Mouse (Mus musculus): ENCODE results near the gene Klrb1a. TPM values are rescaled to one million over a fixed set of nuclear protein-coding genes. Genes with fewer than 3 reads are reported as not detected.

Klrb1a gene
- polyA plus RNA-seq, 2 experiments: not detected

- Histone ChIP-seq H3K9ac (ENCODE audit: low read depth, low read length, severe bottlenecking) (no peak overlapping the region), H3K27ac (replicated peaks; ENCODE audit: low read depth, low read length) (no peak overlapping the region), H3K36me3 (ENCODE audit: control insufficient read depth, insufficient read depth, low read length) (no peaks in the 10 kb centered on the region), H3K27me3 (ENCODE audit: control insufficient read depth, insufficient read depth, low read length) (no peaks in the 10 kb centered on the region), H3K9me3 (ENCODE audit: control insufficient read depth, low read length) (no peaks in the 10 kb centered on the region), H3K4me1 (ENCODE audit: control insufficient read depth, insufficient read depth, low read length) (no peaks in the 10 kb centered on the region), H3K4me2 (replicated peaks; ENCODE audit: low read depth, low read length, severe bottlenecking) (no peak overlapping the region), H3K4me3 (replicated peaks; ENCODE audit: low read length) (no peak overlapping the region)
- WGBS: 82% methylated on average over 2 of the region's 2 CpGs
- ATAC-seq (ENCODE audit: low FRiP score, low read depth) (no peak), DNase-seq (ENCODE audit: low spot score) (no peak)
- no peak for TF ChIP-seq POLR2A (IDR thresholded peaks at IDR 0.05; ENCODE audit: borderline replicate concordance, extremely low read depth, insufficient read depth, insufficient read length)
Observed at GRCm38 (mm10) chr6:128622733-128623132, 600 bp downstream of the Klrb1a start.

- Histone ChIP-seq H3K9ac (ENCODE audit: low read depth, low read length, severe bottlenecking) (no peak overlapping the region), H3K27me3 (ENCODE audit: control insufficient read depth, insufficient read depth, low read length) (no peaks in the 10 kb centered on the region), H3K27ac (replicated peaks; ENCODE audit: low read depth, low read length) (no peak overlapping the region), H3K4me2 (replicated peaks; ENCODE audit: low read depth, low read length, severe bottlenecking) (no peak overlapping the region), H3K4me1 (ENCODE audit: control insufficient read depth, insufficient read depth, low read length) (no peaks in the 10 kb centered on the region), H3K4me3 (replicated peaks; ENCODE audit: low read length) (no peak overlapping the region), H3K9me3 (ENCODE audit: control insufficient read depth, low read length) (no peaks in the 10 kb centered on the region), H3K36me3 (ENCODE audit: control insufficient read depth, insufficient read depth, low read length) (no peaks in the 10 kb centered on the region)
- WGBS: 63% methylated on average over 9 of the region's 9 CpGs
- ATAC-seq (ENCODE audit: low FRiP score, low read depth) (no peak), DNase-seq (ENCODE audit: low spot score) (no peak)
- TF ChIP-seq POLR2A (IDR thresholded peaks at IDR 0.05; ENCODE audit: borderline replicate concordance, extremely low read depth, insufficient read depth, insufficient read length): no peak
Observed at GRCm38 (mm10) chr6:128606350-128606749, 17.0 kb downstream of the Klrb1a start.

- ATAC-seq (ENCODE audit: low FRiP score, low read depth) (no peak), DNase-seq (ENCODE audit: low spot score) (no peak)
- no peak overlapping the region for H3K27ac ChIP-seq (replicated peaks; ENCODE audit: low read depth, low read length)
- no peak overlapping the region for H3K9ac ChIP-seq (ENCODE audit: low read depth, low read length, severe bottlenecking)
- H3K9me3 ChIP-seq (ENCODE audit: control insufficient read depth, low read length): no peaks in the 10 kb centered on the region
- no peak overlapping the region for H3K4me3 ChIP-seq (replicated peaks; ENCODE audit: low read length)
- TF ChIP-seq POLR2A (IDR thresholded peaks at IDR 0.05; ENCODE audit: borderline replicate concordance, extremely low read depth, insufficient read depth, insufficient read length): no peak
- no peaks in the 10 kb centered on the region for H3K36me3 ChIP-seq (ENCODE audit: control insufficient read depth, insufficient read depth, low read length)
- no peaks in the 10 kb centered on the region for H3K27me3 ChIP-seq (ENCODE audit: control insufficient read depth, insufficient read depth, low read length)
- 38% methylated on average over 5 of the region's 5 CpGs for WGBS
- H3K4me1 ChIP-seq (ENCODE audit: control insufficient read depth, insufficient read depth, low read length): no peaks in the 10 kb centered on the region
- H3K4me2 ChIP-seq (replicated peaks; ENCODE audit: low read depth, low read length, severe bottlenecking): no peak overlapping the region
Observed at GRCm38 (mm10) chr6:128604512-128604911, 18.8 kb downstream of the Klrb1a start.

- H3K4me3 ChIP-seq (replicated peaks; ENCODE audit: low read length): no peak overlapping the region
- H3K9me3 ChIP-seq (ENCODE audit: control insufficient read depth, low read length): no peaks in the 10 kb centered on the region
- no peak overlapping the region for H3K27ac ChIP-seq (replicated peaks; ENCODE audit: low read depth, low read length)
- ATAC-seq (ENCODE audit: low FRiP score, low read depth): no peak
- 67% methylated on average over 10 of the region's 10 CpGs for WGBS
- H3K36me3 ChIP-seq (ENCODE audit: control insufficient read depth, insufficient read depth, low read length): no peaks in the 10 kb centered on the region
- no peaks in the 10 kb centered on the region for H3K4me1 ChIP-seq (ENCODE audit: control insufficient read depth, insufficient read depth, low read length)
- H3K27me3 ChIP-seq (ENCODE audit: control insufficient read depth, insufficient read depth, low read length): no peaks in the 10 kb centered on the region
- TF ChIP-seq POLR2A (IDR thresholded peaks at IDR 0.05; ENCODE audit: borderline replicate concordance, extremely low read depth, insufficient read depth, insufficient read length): no peak
- no peak overlapping the region for H3K9ac ChIP-seq (ENCODE audit: low read depth, low read length, severe bottlenecking)
- DNase-seq (ENCODE audit: low spot score): no peak
- no peak overlapping the region for H3K4me2 ChIP-seq (replicated peaks; ENCODE audit: low read depth, low read length, severe bottlenecking)
Observed at GRCm38 (mm10) chr6:128602463-128603201, 20.7 kb downstream of the Klrb1a start.

- Histone ChIP-seq H3K4me2 (replicated peaks; ENCODE audit: low read depth, low read length, severe bottlenecking) (no peak overlapping the region), H3K27ac (replicated peaks; ENCODE audit: low read depth, low read length) (no peak overlapping the region), H3K4me3 (replicated peaks; ENCODE audit: low read length) (no peak overlapping the region), H3K27me3 (ENCODE audit: control insufficient read depth, insufficient read depth, low read length) (no peaks in the 10 kb centered on the region), H3K9ac (ENCODE audit: low read depth, low read length, severe bottlenecking) (no peak overlapping the region), H3K9me3 (ENCODE audit: control insufficient read depth, low read length) (no peaks in the 10 kb centered on the region), H3K36me3 (ENCODE audit: control insufficient read depth, insufficient read depth, low read length) (no peaks in the 10 kb centered on the region), H3K4me1 (ENCODE audit: control insufficient read depth, insufficient read depth, low read length) (peaks cover 2% of the 10 kb centered on the region; the same call in 1 of the 2 replicates)
- no peak for TF ChIP-seq POLR2A (IDR thresholded peaks at IDR 0.05; ENCODE audit: borderline replicate concordance, extremely low read depth, insufficient read depth, insufficient read length)
- 38% methylated on average over 3 of the region's 3 CpGs for WGBS
- ATAC-seq (ENCODE audit: low FRiP score, low read depth) (no peak), DNase-seq (ENCODE audit: low spot score) (no peak)
Observed at GRCm38 (mm10) chr6:128602026-128602425, 21.3 kb downstream of the Klrb1a start.
